Mouse (Mus musculus): ENCODE measurements around the gene Ndufb6. TPM values are rescaled to one million over a fixed set of nuclear protein-coding genes. Genes with fewer than 3 reads are reported as not detected.

The Ndufb6 gene
- polyA plus RNA-seq, 1 experiment from 2014 or later: 287 TPM

GRCm38 (mm10) chr4:40226095-40226494 lies 53.1 kb downstream of the Ndufb6 start:
- no peaks in the 10 kb centered on the region for H3K27me3 ChIP-seq (replicated peaks)
- H3K4me3 ChIP-seq: no peak overlapping the region
- WGBS: 79% methylated on average over 5 of the region's 5 CpGs
- H3K36me3 ChIP-seq: no peaks in the 10 kb centered on the region
- H3K9ac ChIP-seq: no peak overlapping the region
- H3K27ac ChIP-seq: no peak overlapping the region
- no peak overlapping the region for H3K4me2 ChIP-seq (replicated peaks)
- ATAC-seq (ENCODE audit: low FRiP score, low read depth): no peak
- H3K9me3 ChIP-seq: no peaks in the 10 kb centered on the region
- H3K4me1 ChIP-seq: peaks cover 3% of the 10 kb centered on the region; the same call in 1 of the 2 replicates

GRCm38 (mm10) chr4:40221876-40222585 lies 57.2 kb downstream of the Ndufb6 start:
- 0 out of 2 replicates have a peak, but pooled peaks have one; percentile 29 for ATAC-seq (ENCODE audit: low FRiP score, low read depth)
- Histone ChIP-seq H3K4me1 (peaks cover 3% of the 10 kb centered on the region; the same call in 1 of the 2 replicates), H3K4me2 (replicated peaks) (peak overlapping the region; percentile 21; the same call in 1 of the 2 replicates), H3K9ac (no peak overlapping the region), H3K27ac (no peak overlapping the region), H3K4me3 (no peak overlapping the region), H3K36me3 (no peaks in the 10 kb centered on the region), H3K9me3 (no peaks in the 10 kb centered on the region), H3K27me3 (replicated peaks) (no peaks in the 10 kb centered on the region)
- WGBS: 40% methylated on average over 21 of the region's 21 CpGs

GRCm38 (mm10) chr4:40221004-40221760 lies 58.0 kb downstream of the Ndufb6 start:
- ATAC-seq (ENCODE audit: low FRiP score, low read depth): no peak

More at GRCm38 (mm10) chr4:40221004-40221760, 58.0 kb downstream of the Ndufb6 start:
- no peaks in the 10 kb centered on the region for H3K9me3 ChIP-seq
- no peak overlapping the region for H3K9ac ChIP-seq
- H3K4me2 ChIP-seq (replicated peaks): no peak overlapping the region
- H3K27me3 ChIP-seq (replicated peaks): no peaks in the 10 kb centered on the region
- no peak overlapping the region for H3K27ac ChIP-seq
- peaks cover 3% of the 10 kb centered on the region; the same call in 1 of the 2 replicates for H3K4me1 ChIP-seq
- H3K36me3 ChIP-seq: no peaks in the 10 kb centered on the region
- WGBS: 30% methylated on average over 14 of the region's 14 CpGs
- no peak overlapping the region for H3K4me3 ChIP-seq

Other genes with a start within 250 kb of the Ndufb6 start
- gene Aco1, start 136.3 kb downstream of the Ndufb6 start, polyA plus RNA-seq (2016; fragmentation: Nextera tagmentation; extraction: Ambion mirVana): 58.5 TPM in 2 replicates
- 3.3 and 4.3 TPM in 2 replicates for gene Ddx58, start 39.6 kb downstream of the Ndufb6 start, polyA plus RNA-seq (2016; fragmentation: Nextera tagmentation; extraction: Ambion mirVana)
- 23.0 and 24.0 TPM in 2 replicates for gene Smim27, start 9.8 kb downstream of the Ndufb6 start, polyA plus RNA-seq (2016; fragmentation: Nextera tagmentation; extraction: Ambion mirVana)
- 43.2 and 43.4 TPM in 2 replicates for gene Topors, start 9.6 kb downstream of the Ndufb6 start, polyA plus RNA-seq (2016; fragmentation: Nextera tagmentation; extraction: Ambion mirVana)
- 0.17 and 0.39 TPM in 2 replicates for gene Tmem215, start 192.8 kb upstream of the Ndufb6 start, polyA plus RNA-seq (2016; fragmentation: Nextera tagmentation; extraction: Ambion mirVana)